In genomic region chr12:32921071-32921470, GRCm38 (mm10) we compare ENCODE assay signal across 21 mouse cellular contexts. TPM values are rescaled to one million over a fixed set of nuclear protein-coding genes. Genes with fewer than 3 reads are reported as not detected.
DNase-seq lines count a peak whose midpoint lies in the region; ATAC-seq and TF ChIP-seq lines count a peak whose summit lies in the region.
"Had no signal": no experiment of that assay in that cellular context is flagged by ENCODE, and none has a peak within 500 bp of the region (broad histone marks: within the 10 kb centered on the region; RNA-seq: fewer than 3 reads in every experiment).

No protein-coding gene starts in this region.

- no peaks in the 10 kb centered on the region for H3K9me3 ChIP-seq in kidney, embryonic 14.5 days (ENCODE audit: control insufficient read depth, low read length)
- H3K9me3 ChIP-seq in liver, postnatal 0 days (ENCODE audit: low read length) = no peaks in the 10 kb centered on the region
- H3K9me3 ChIP-seq: embryonic facial prominence, embryonic 12.5 days; forebrain, embryonic 12.5 days; G1E; heart, embryonic 10.5 days; heart, embryonic 15.5 days; hindbrain, embryonic 10.5 days; intestine, embryonic 15.5 days had no signal

- ATAC-seq in kidney, embryonic 14.5 days (ENCODE audit: low FRiP score, low TSS enrichment) = no peak
- no peak for ATAC-seq in liver, postnatal 0 days
- ATAC-seq: forebrain, embryonic 16.5 days; intestine, embryonic 15.5 days had no signal

- no peaks in the 10 kb centered on the region for H3K4me1 ChIP-seq in kidney, embryonic 14.5 days (ENCODE audit: control insufficient read depth, insufficient read depth, low read length)
- no peaks in the 10 kb centered on the region for H3K4me1 ChIP-seq in liver, postnatal 0 days (ENCODE audit: insufficient read depth)

- no peak for TF ChIP-seq EP300 in liver, postnatal 0 days (IDR thresholded peaks at IDR 0.05; ENCODE audit: low read depth)

- no peaks in the 10 kb centered on the region for H3K36me3 ChIP-seq in kidney, embryonic 14.5 days (ENCODE audit: control insufficient read depth, insufficient read depth, low read length)
- no peaks in the 10 kb centered on the region for H3K36me3 ChIP-seq in myocyte (ENCODE audit: control insufficient read depth, insufficient read depth)
- no peaks in the 10 kb centered on the region for H3K36me3 ChIP-seq in liver, postnatal 0 days (replicated peaks; ENCODE audit: insufficient read depth, low read length)
- H3K36me3 ChIP-seq: embryonic facial prominence, embryonic 12.5 days; forebrain, embryonic 12.5 days; G1E; heart, embryonic 10.5 days; heart, embryonic 15.5 days; hindbrain, embryonic 10.5 days; intestine, embryonic 15.5 days had no signal

- no peak overlapping the region for H3K9ac ChIP-seq in kidney, embryonic 14.5 days (ENCODE audit: low read depth, low read length)
- H3K9ac ChIP-seq in liver, postnatal 0 days (replicated peaks) = no peak overlapping the region
- H3K9ac ChIP-seq: embryonic facial prominence, embryonic 12.5 days; forebrain, embryonic 12.5 days; heart, embryonic 15.5 days; hindbrain, embryonic 14.5 days; intestine, embryonic 15.5 days had no signal

- no peak overlapping the region for H3K27ac ChIP-seq in kidney, embryonic 14.5 days (ENCODE audit: low read depth, low read length)
- H3K27ac ChIP-seq in liver, postnatal 0 days (ENCODE audit: low read depth) = no peak overlapping the region
- H3K27ac ChIP-seq: embryonic facial prominence, embryonic 12.5 days; forebrain, embryonic 12.5 days; heart, embryonic 10.5 days; heart, embryonic 15.5 days; hindbrain, embryonic 10.5 days; hindbrain, embryonic 14.5 days; intestine, embryonic 15.5 days had no signal

- no peak for TF ChIP-seq CTCF in liver, postnatal 0 days (IDR thresholded peaks at IDR 0.05; ENCODE audit: low read depth)

- no peaks in the 10 kb centered on the region for H3K27me3 ChIP-seq in kidney, embryonic 14.5 days (ENCODE audit: control insufficient read depth, insufficient read depth, low read length)
- no peaks in the 10 kb centered on the region for H3K27me3 ChIP-seq in myocyte (ENCODE audit: control insufficient read depth, insufficient read depth, insufficient read length)
- H3K27me3 ChIP-seq in liver, postnatal 0 days (ENCODE audit: insufficient read depth, low read length) = no peaks in the 10 kb centered on the region
- H3K27me3 ChIP-seq: embryonic facial prominence, embryonic 12.5 days; forebrain, embryonic 12.5 days; heart, embryonic 15.5 days; intestine, embryonic 15.5 days had no signal

- peak overlapping the region; percentile 20 for H3ac ChIP-seq in myocyte (ENCODE audit: control insufficient read depth, insufficient read length)

- peak; percentile 51 for DNase-seq in adrenal gland, postnatal 10 days
- no peak for DNase-seq in adrenal gland, adult 2 months
- peak; percentile 29 for DNase-seq in gastrocnemius, postnatal 25 days
- DNase-seq in gastrocnemius, postnatal 4 days (ENCODE audit: low spot score in 2 of 2) = no peak
- DNase-seq in kidney, adult 8-10 months = peak; percentile 21 to 35
- DNase-seq in liver, postnatal 0 days = no peak
- DNase-seq: B cell, adult 2 months; cerebellum, adult 11-12 months; cerebellum, adult 9-10 months; cerebellum, postnatal 25 days had no signal

- 83% methylated on average over 4 of the region's 4 CpGs for WGBS in kidney, embryonic 14.5 days
- WGBS in liver, postnatal 0 days (ENCODE audit: insufficient replicate concordance) = 68% methylated on average over 4 of the region's 4 CpGs

- no peak overlapping the region for H3K4me2 ChIP-seq in kidney, embryonic 14.5 days (replicated peaks; ENCODE audit: low read depth, low read length)
- H3K4me2 ChIP-seq in myocyte (ENCODE audit: low read depth) = no peak overlapping the region
- H3K4me2 ChIP-seq in liver, postnatal 0 days (ENCODE audit: low read depth, low read length) = no peak overlapping the region
- H3K4me2 ChIP-seq: embryonic facial prominence, embryonic 12.5 days; forebrain, embryonic 12.5 days; heart, embryonic 15.5 days; hindbrain, embryonic 14.5 days; intestine, embryonic 15.5 days had no signal

- no peaks in the 10 kb centered on the region for H3K79me2 ChIP-seq in myocyte (ENCODE audit: control insufficient read depth, insufficient read depth)

- no peak for TF ChIP-seq POLR2A in myocyte (IDR thresholded peaks at IDR 0.05; ENCODE audit: insufficient read length, low read depth)

- no peak overlapping the region for H3K4me3 ChIP-seq in kidney, embryonic 14.5 days (ENCODE audit: low read length)
- H3K4me3 ChIP-seq in myocyte = no peak overlapping the region
- H3K4me3 ChIP-seq in liver, postnatal 0 days (ENCODE audit: low read depth, low read length) = no peak overlapping the region
- H3K4me3 ChIP-seq: embryonic facial prominence, embryonic 12.5 days; forebrain, embryonic 12.5 days; heart, embryonic 10.5 days; heart, embryonic 15.5 days; hindbrain, embryonic 10.5 days; intestine, embryonic 15.5 days had no signal

TF ChIP-seq in myocyte, 11 proteins besides CTCF, POLR2A, EP300 and RAD21:
- no peak for TF ChIP-seq TCF3 (IDR thresholded peaks at IDR 0.05; ENCODE audit: insufficient read length, low read depth)
- TF ChIP-seq MAX (IDR thresholded peaks at IDR 0.05; ENCODE audit: low read depth) = no peak
- TF ChIP-seq TCF12 (IDR thresholded peaks at IDR 0.05; ENCODE audit: insufficient read depth, poor library complexity, severe bottlenecking) = no peak
- no peak for TF ChIP-seq USF1 (IDR thresholded peaks at IDR 0.05; ENCODE audit: low read depth)
- TF ChIP-seq REST (IDR thresholded peaks at IDR 0.05; ENCODE audit: insufficient read depth, insufficient read length) = no peak
- TF ChIP-seq POLR2AphosphoS2 (IDR thresholded peaks at IDR 0.05; ENCODE audit: insufficient read length, low read depth) = no peak
- no peak for TF ChIP-seq E2F4 (IDR thresholded peaks at IDR 0.05; ENCODE audit: insufficient read depth)
- no peak for TF ChIP-seq MYOD1 (IDR thresholded peaks at IDR 0.05; ENCODE audit: control insufficient read depth in 1 of 3, insufficient read length in 2 of 3, low read depth in 2 of 3)
- TF ChIP-seq CEBPB (IDR thresholded peaks at IDR 0.05; ENCODE audit: insufficient read depth, poor library complexity, severe bottlenecking) = no peak
- TF ChIP-seq MYOG (IDR thresholded peaks at IDR 0.05; ENCODE audit: control insufficient read depth in 1 of 3, insufficient read depth in 1 of 3, insufficient read length in 2 of 3, low read depth in 2 of 3) = no peak
- TF ChIP-seq SRF (IDR thresholded peaks at IDR 0.05; ENCODE audit: control insufficient read depth, insufficient read length, low read depth) = no peak

RNA-seq across cellular contexts. Expression of gene Sypl, which starts 32.6 kb away (rescaled TPM):
- 10 to 100 TPM; 95.0 to 99.0 TPM for total RNA-seq in adrenal gland, postnatal 10 days (2021)
- total RNA-seq in adrenal gland, adult 2 months (2021) = 100 to 1,000 TPM; 109 to 117 TPM
- polyA plus RNA-seq in adrenal gland, adult 2 months (2012; rRNA removed) = 27.4 and 41.4 TPM in 2 replicates
- 100 to 1,000 TPM; 124 to 147 TPM for total RNA-seq in gastrocnemius, postnatal 25 days (2021)
- total RNA-seq in gastrocnemius, postnatal 4 days (2021) = 100 to 1,000 TPM; 109 to 112 TPM
- 104 and 135 TPM in 2 replicates for polyA plus RNA-seq in kidney, embryonic 14.5 days (2014; fragmentation: Nextera tagmentation; extraction: Ambion mirVana)
- polyA plus RNA-seq in myocyte (2012; fragmentation: generic; extraction: Trizol) = 64.0 TPM
- 53.8 and 53.9 TPM in 2 replicates for polyA plus RNA-seq in liver, postnatal 0 days (2015; fragmentation: Nextera tagmentation; extraction: Ambion mirVana)

Comparison
In these comparisons a context has a peak if more than half of its experiments do, and no peak if none do; other contexts are left out.
1. DNase-seq: peak in adrenal gland, postnatal 10 days (single experiment), gastrocnemius, postnatal 25 days (single experiment) and kidney, adult 8-10 months (2 of 2); none in adrenal gland, adult 2 months (single experiment), gastrocnemius, postnatal 4 days (0 of 2) and liver, postnatal 0 days (single experiment).